13 mouse cellular contexts compared by ENCODE assay signal in the genomic region with DNA sequence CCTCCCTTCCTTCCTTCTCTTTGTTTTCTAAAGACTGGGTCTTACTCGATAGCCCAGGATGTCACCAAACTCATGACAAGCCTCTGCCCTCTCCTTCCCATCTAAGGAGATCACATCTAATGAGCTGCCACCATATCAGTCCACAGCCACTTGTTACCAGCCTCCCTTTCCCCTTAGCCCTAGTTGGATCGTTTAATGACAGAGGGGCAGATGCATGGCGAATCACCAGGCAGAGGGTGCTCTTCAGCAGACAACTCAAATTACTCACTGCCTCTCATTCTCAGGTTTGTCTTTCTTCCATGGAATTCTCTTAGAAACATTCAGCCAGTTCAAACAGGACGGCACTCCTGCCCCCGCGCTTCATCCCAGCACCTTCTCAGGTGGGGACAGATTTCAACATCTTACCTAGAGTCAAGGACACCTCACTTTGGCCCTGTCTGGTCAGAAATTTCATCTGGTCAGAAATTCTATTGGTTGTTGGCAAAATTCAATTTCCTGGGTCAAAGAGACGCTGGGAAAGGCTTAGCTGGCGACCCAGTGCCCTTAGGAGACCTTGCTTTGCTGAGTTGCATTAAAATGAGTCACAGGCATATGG. TPM values are rescaled to one million over a fixed set of nuclear protein-coding genes. Genes with fewer than 3 reads are reported as not detected.
DNase-seq lines count a peak whose midpoint lies in the region; ATAC-seq and TF ChIP-seq lines count a peak whose summit lies in the region.
"Had no signal": no experiment of that assay in that cellular context is flagged by ENCODE, and none has a peak within 500 bp of the region (broad histone marks: within the 10 kb centered on the region; RNA-seq: fewer than 3 reads in every experiment).

No protein-coding gene starts in this region.

- no peaks in the 10 kb centered on the region for H3K36me3 ChIP-seq in liver, adult 2 months (ENCODE audit: control insufficient read depth, insufficient read depth, low read length)
- H3K36me3 ChIP-seq in liver, embryonic 11.5 days (ENCODE audit: control insufficient read depth, insufficient read depth, low read length): peaks cover 9% of the 10 kb centered on the region
- peaks cover 3% of the 10 kb centered on the region; the same call in 1 of the 2 replicates for H3K36me3 ChIP-seq in ES-E14 (ENCODE audit: control insufficient read depth, insufficient read depth, low read length, poor library complexity, severe bottlenecking)
- H3K36me3 ChIP-seq in intestine, embryonic 16.5 days (ENCODE audit: control insufficient read depth, insufficient read depth, low read length): no peaks in the 10 kb centered on the region

- peaks cover 4% of the 10 kb centered on the region; the same call in 1 of the 2 replicates for H3K9me3 ChIP-seq in liver, embryonic 11.5 days (ENCODE audit: control insufficient read depth, low read length)
- no peaks in the 10 kb centered on the region for H3K9me3 ChIP-seq in ES-E14 (ENCODE audit: control insufficient read depth, insufficient read depth, low read depth, low read length)
- no peaks in the 10 kb centered on the region for H3K9me3 ChIP-seq in intestine, embryonic 16.5 days (ENCODE audit: control insufficient read depth, low read length)
- H3K9me3 ChIP-seq: midbrain, embryonic 12.5 days had no signal

- DNase-seq in heart, adult 11 months: peak; percentile 89
- no peak for DNase-seq in heart, postnatal 25 days (ENCODE audit: low spot score)
- peak; percentile 93 for DNase-seq in liver, adult 2 months (ENCODE audit: extremely low read depth, low read depth, low spot score)
- DNase-seq in liver, embryonic 11.5 days (ENCODE audit: low spot score): no peak
- no peak for DNase-seq in ES-E14 (ENCODE audit: low read depth, low spot score)
- no peak for DNase-seq in frontal cortex, postnatal 10 days (ENCODE audit: low spot score in 2 of 2)
- no peak for DNase-seq in left cerebral cortex, postnatal 25 days (ENCODE audit: low spot score in 2 of 2)
- DNase-seq: cerebellum, adult 8-10 months; gastrocnemius, postnatal 36 days had no signal

- no peaks in the 10 kb centered on the region for H3K79me2 ChIP-seq in liver, adult 2 months (ENCODE audit: control insufficient read depth, insufficient read depth, low read length)

- no peak overlapping the region for H3K27ac ChIP-seq in liver, adult 2 months (replicated peaks; ENCODE audit: insufficient read depth, low read depth, low read length)
- no peak overlapping the region for H3K27ac ChIP-seq in liver, embryonic 11.5 days (ENCODE audit: low read depth, low read length)
- no peak overlapping the region for H3K27ac ChIP-seq in ES-E14 (ENCODE audit: insufficient read depth, low read depth, low read length, poor library complexity, severe bottlenecking)
- 0 out of 2 replicates have a peak overlapping the region, but pooled peaks have one; percentile 57 for H3K27ac ChIP-seq in intestine, embryonic 16.5 days (ENCODE audit: low read length)
- H3K27ac ChIP-seq: midbrain, embryonic 12.5 days had no signal

- H3K9ac ChIP-seq in liver, adult 2 months (ENCODE audit: low read depth, low read length): no peak overlapping the region
- no peak overlapping the region for H3K9ac ChIP-seq in liver, embryonic 11.5 days (ENCODE audit: low read depth, low read length)
- 0 out of 2 replicates have a peak overlapping the region, but pooled peaks have one; percentile 10 for H3K9ac ChIP-seq in ES-E14 (ENCODE audit: insufficient read depth, low read depth, low read length, poor library complexity, severe bottlenecking)
- H3K9ac ChIP-seq in intestine, embryonic 16.5 days (ENCODE audit: low read depth, low read length): no peak overlapping the region
- H3K9ac ChIP-seq: midbrain, embryonic 12.5 days had no signal

- intact Hi-C loops in heart, postnatal 25 days (cut with DNase I): no loop called here
- intact Hi-C loops in left cerebral cortex, postnatal 25 days (cut with DNase I): no loop called here

- peaks cover 17% of the 10 kb centered on the region for H3K4me1 ChIP-seq in liver, adult 2 months (ENCODE audit: control insufficient read depth, insufficient read depth, low read length)
- H3K4me1 ChIP-seq in liver, embryonic 11.5 days (replicated peaks; ENCODE audit: control insufficient read depth, insufficient read depth, low read length): peaks cover 30% of the 10 kb centered on the region
- H3K4me1 ChIP-seq in ES-E14 (ENCODE audit: control insufficient read depth in 2 of 2, insufficient read depth in 2 of 2, low read length in 2 of 2, poor library complexity in 1 of 2): peaks cover 15 to 33% of the 10 kb centered on the region in 2 experiments
- peaks cover 20% of the 10 kb centered on the region for H3K4me1 ChIP-seq in intestine, embryonic 16.5 days (ENCODE audit: control insufficient read depth, insufficient read depth, low read length)

- H3K4me3 ChIP-seq in liver, adult 2 months (ENCODE audit: insufficient read depth, low read depth, low read length): no peak overlapping the region
- no peak overlapping the region for H3K4me3 ChIP-seq in liver, embryonic 11.5 days (ENCODE audit: low read depth, low read length)
- H3K4me3 ChIP-seq in ES-E14 (ENCODE audit: insufficient read depth in 1 of 2, low read depth in 1 of 2, low read length in 2 of 2, poor library complexity in 1 of 2, severe bottlenecking in 1 of 2): no peak overlapping the region
- no peak overlapping the region for H3K4me3 ChIP-seq in intestine, embryonic 16.5 days (ENCODE audit: low read length)
- H3K4me3 ChIP-seq: midbrain, embryonic 12.5 days had no signal

- no peak for ATAC-seq in liver, embryonic 11.5 days (replicated peaks; ENCODE audit: low FRiP score)
- no peak for ATAC-seq in intestine, embryonic 16.5 days
- ATAC-seq: activated CD4-positive, CD25-positive, alpha-beta regulatory T cell, adult 4 months; forebrain, embryonic 16.5 days had no signal

- no peak for TF ChIP-seq POLR2A in liver, adult 2 months (IDR thresholded peaks at IDR 0.05; ENCODE audit: extremely low read depth, insufficient read depth, low read length)

- WGBS in liver, adult 2 months: 19% methylated on average over 8 of the region's 8 CpGs
- 72% methylated on average over 8 of the region's 8 CpGs for WGBS in liver, embryonic 11.5 days
- WGBS in intestine, embryonic 16.5 days: 65% methylated on average over 8 of the region's 8 CpGs

- in situ Hi-C loops in ES-E14 (cut with MboI; ENCODE audit: low sequenced_read_pairs in 2 of 2, unreplicated experiment in 2 of 2): no loop called here

- no peak for TF ChIP-seq CTCF in liver, adult 2 months (IDR thresholded peaks at IDR 0.05; ENCODE audit: low read depth, low read length)

- no peak overlapping the region for H3K4me2 ChIP-seq in liver, embryonic 11.5 days
- no peak overlapping the region for H3K4me2 ChIP-seq in intestine, embryonic 16.5 days (ENCODE audit: low read depth, low read length)
- H3K4me2 ChIP-seq: midbrain, embryonic 12.5 days had no signal

- H3K27me3 ChIP-seq in liver, adult 2 months (ENCODE audit: control insufficient read depth, insufficient read depth, low read length): no peaks in the 10 kb centered on the region
- no peaks in the 10 kb centered on the region for H3K27me3 ChIP-seq in liver, embryonic 11.5 days (replicated peaks; ENCODE audit: control insufficient read depth, insufficient read depth, low read length)
- no peaks in the 10 kb centered on the region for H3K27me3 ChIP-seq in intestine, embryonic 16.5 days (replicated peaks; ENCODE audit: control insufficient read depth, insufficient read depth, low read length)
- H3K27me3 ChIP-seq: midbrain, embryonic 12.5 days had no signal

TF ChIP-seq in ES-E14, 5 proteins besides CTCF, POLR2A, EP300 and RAD21:
- TF ChIP-seq ZC3H11A (IDR thresholded peaks at IDR 0.05; ENCODE audit: borderline replicate concordance, low read depth, low read length) (no peak), HCFC1 (IDR thresholded peaks at IDR 0.05; ENCODE audit: borderline replicate concordance, insufficient read depth, low read length) (no peak), MAFK (IDR thresholded peaks at IDR 0.05; ENCODE audit: insufficient read depth, low read depth, low read length) (no peak), CHD2 (IDR thresholded peaks at IDR 0.05; ENCODE audit: low read depth, low read length) (no peak), ZNF384 (IDR thresholded peaks at IDR 0.05; ENCODE audit: low read depth, low read length) (no peak)

RNA-seq across cellular contexts. Expression of gene Adam19, which starts 16.8 kb away (rescaled TPM):
- total RNA-seq in heart, postnatal 25 days (2021): 10 to 100 TPM; 36.2 to 78.2 TPM
- 0.47 and 0.55 TPM in 2 replicates for total RNA-seq in liver, adult 2 months (2014; rRNA removed)
- 0.50 and 1.1 TPM in 2 replicates for polyA plus RNA-seq in liver, adult 2 months (2012; rRNA removed)
- polyA plus RNA-seq in liver, embryonic 11.5 days (2014; fragmentation: Nextera tagmentation; extraction: Ambion mirVana): 8.5 and 8.8 TPM in 2 replicates
- 43.8 and 71.1 TPM in 2 replicates for total RNA-seq in ES-E14 (2012; rRNA removed)
- 12.0 and 12.7 TPM in 2 replicates for polyA plus RNA-seq in intestine, embryonic 16.5 days (2015; fragmentation: Nextera tagmentation; extraction: Ambion mirVana)
- 10 to 100 TPM; 23.6 to 26.8 TPM for total RNA-seq in left cerebral cortex, postnatal 25 days (2021)

RNA-seq across cellular contexts. Expression of gene Gm12166, which starts 20.4 kb away (rescaled TPM):
- total RNA-seq in heart, postnatal 25 days (2021): 1 to 10 TPM; 1.6 to 1.9 TPM
- total RNA-seq in liver, adult 2 months (2014; rRNA removed): 2.3 and 3.5 TPM in 2 replicates
- 6.2 and 7.0 TPM in 2 replicates for polyA plus RNA-seq in liver, adult 2 months (2012; rRNA removed)
- 5.5 and 6.6 TPM in 2 replicates for polyA plus RNA-seq in liver, embryonic 11.5 days (2014; fragmentation: Nextera tagmentation; extraction: Ambion mirVana)
- 3.9 and 6.8 TPM in 2 replicates for total RNA-seq in ES-E14 (2012; rRNA removed)
- polyA plus RNA-seq in intestine, embryonic 16.5 days (2015; fragmentation: Nextera tagmentation; extraction: Ambion mirVana): 5.5 and 5.8 TPM in 2 replicates
- total RNA-seq in left cerebral cortex, postnatal 25 days (2021): 1 to 10 TPM; 1.2 to 2.8 TPM

Comparison
In these comparisons a context has a peak if more than half of its experiments do, and no peak if none do; other contexts are left out.
1. DNase-seq: peak in heart, adult 11 months (single experiment) and liver, adult 2 months (single experiment); none in heart, postnatal 25 days (single experiment), liver, embryonic 11.5 days (single experiment), ES-E14 (single experiment), frontal cortex, postnatal 10 days (0 of 2) and left cerebral cortex, postnatal 25 days (0 of 2).
2. RNA of gene Adam19, which starts 16.8 kb away (total RNA-seq): 36.2 to 78.2 TPM in heart, postnatal 25 days, 43.8 to 71.1 TPM in ES-E14 and 23.6 to 26.8 TPM in left cerebral cortex, postnatal 25 days; 0.47 to 0.55 TPM in liver, adult 2 months; every median in the first group is over 10 times any median in the second.